Mouse (Mus musculus) cerebellum, adult 2 months (tissue): ENCODE data around the gene Tbcel.

Experiments used
- CTCF ChIP-seq: fragments of 200-500 bp; IDR thresholded peaks from 2 replicates; pipeline ENCODE4 v1.5.1; 2011; ENCODE audit warnings: low read depth, mild to moderate bottlenecking, control low read depth, low read length, moderate library complexity, borderline replicate concordance; ENCODE audit not compliant: insufficient read depth
- POLR2A ChIP-seq: fragments of 200-500 bp; IDR thresholded peaks from 2 replicates; pipeline ENCODE4 v1.6.1; 2011; ENCODE audit warnings: low read length, control low read depth, borderline replicate concordance; ENCODE audit not compliant: insufficient read depth

GRCm38 (mm10) chr9:42454364-42454763 lies 53.2 kb downstream of the Tbcel start:
- TF ChIP-seq CTCF (no peak), POLR2A (no peak)
